Mouse (Mus musculus): ENCODE measurements at regions not wholly inside any gene's neighbourhood (a gene's known extent, or its start where the extent isn't known, plus 50 kb on each side); places are given as distances from the start of the nearest gene placed in this dataset.

DNA sequence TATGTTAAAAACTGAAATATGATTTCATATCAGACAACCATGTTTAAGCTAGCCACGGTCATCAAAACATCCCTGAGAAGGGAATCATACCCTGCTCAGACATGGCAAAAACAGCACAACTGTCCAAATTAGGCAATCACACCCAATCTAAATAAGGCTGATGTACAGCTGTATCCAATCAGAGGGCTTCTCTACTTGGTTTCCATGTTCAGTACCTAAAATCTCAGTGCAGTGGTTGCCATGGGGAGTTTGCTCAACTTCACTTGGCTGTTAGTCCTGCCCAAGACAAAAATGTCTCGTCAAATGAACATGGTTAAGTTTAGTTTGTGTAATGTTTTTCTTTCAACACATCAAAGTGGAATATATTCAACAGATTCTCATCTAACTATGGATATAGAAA is 987.0 kb downstream of the Cdh9 start:
- CTCF ChIA-PET = no interaction called here
- POLR2A ChIA-PET = no interaction called here

DNA sequence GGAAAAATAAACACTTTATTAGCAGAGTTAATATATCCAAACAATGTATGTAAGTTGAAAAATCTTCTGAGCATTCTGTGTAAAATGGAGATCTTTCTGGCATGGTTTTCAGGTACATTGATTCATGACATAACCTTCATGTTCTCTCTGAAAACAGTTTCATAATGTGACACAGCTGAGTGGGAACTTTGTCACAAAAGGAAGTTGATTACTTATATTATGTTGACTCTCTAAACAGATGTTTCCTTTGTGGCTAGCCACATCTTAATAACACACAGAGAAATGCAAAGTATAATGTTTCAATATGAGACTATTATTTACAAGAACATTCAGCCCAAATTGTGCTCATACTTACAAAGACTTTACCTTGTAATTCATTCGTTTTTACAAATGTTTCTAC is 1002.1 kb downstream of the Cdh9 start:
- POLR2A ChIA-PET = no interaction called here

DNA sequence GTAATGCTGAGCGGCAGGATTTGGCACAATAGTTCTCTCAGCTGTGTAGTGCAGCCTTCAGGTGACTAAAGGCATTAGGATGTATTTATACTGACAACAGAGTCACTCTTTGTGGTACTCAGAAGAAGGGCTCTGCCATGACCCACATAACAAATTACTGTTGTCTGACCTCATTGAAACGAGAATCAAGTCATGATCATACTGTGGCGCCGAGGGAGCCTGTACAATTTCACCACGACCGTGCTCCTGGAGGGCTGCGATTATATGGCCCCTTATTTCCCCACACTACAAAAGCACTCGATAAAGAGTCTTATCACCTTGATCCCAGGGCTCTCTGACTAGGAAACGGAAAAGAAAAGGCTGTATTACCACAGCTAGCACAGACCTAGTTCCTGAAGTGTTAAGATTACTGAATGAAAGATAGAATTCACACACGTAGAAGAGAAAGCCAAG is 1041.7 kb downstream of the Cdh9 start:
- CTCF ChIA-PET = no interaction called here
- POLR2A ChIA-PET = no interaction called here

More for the DNA sequence above, 1002.1 kb downstream of the Cdh9 start:
- CTCF ChIA-PET = no interaction called here

DNA sequence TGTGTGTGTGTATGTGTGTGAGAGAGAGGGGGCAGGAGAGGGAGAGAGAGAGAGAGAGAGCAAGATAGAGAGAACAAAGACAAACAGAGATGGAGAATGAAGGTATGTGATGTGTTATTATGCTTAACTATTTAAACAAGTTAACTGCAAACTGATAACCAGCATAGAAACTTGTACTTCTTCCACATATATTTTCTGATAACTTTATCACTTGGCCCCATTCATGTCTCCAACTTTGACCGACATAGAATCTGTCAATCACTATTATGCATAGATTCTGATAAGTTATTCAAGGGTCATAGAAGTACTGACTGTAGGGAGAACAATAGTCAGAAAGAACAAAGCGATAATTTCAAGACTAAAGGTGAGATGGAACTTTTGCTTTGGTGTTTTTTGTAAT is 1039.0 kb upstream of the Cdh10 start:
- ChIA-PET CTCF (no interaction called here), POLR2A (no interaction called here)

DNA sequence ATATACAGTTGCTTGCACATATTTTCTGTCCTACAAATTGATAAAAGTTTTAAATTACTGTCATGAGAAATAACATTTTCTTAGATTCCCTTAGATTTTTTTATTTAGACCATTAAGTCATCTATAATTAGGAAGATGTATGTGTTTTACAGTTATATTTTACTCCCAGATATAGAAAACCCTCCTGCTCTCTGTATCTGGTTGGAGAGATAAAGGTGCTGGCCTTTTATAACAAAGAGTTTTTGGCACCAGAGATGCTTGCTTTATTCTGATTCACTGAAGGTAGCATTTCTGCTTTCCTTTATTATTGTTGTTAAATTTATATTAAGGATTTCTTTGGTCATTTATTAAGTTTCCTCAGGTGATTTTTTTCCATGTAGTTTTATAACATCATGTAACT is 1035.4 kb upstream of the Cdh10 start:
- ChIA-PET POLR2A (no interaction called here), CTCF (no interaction called here)

DNA sequence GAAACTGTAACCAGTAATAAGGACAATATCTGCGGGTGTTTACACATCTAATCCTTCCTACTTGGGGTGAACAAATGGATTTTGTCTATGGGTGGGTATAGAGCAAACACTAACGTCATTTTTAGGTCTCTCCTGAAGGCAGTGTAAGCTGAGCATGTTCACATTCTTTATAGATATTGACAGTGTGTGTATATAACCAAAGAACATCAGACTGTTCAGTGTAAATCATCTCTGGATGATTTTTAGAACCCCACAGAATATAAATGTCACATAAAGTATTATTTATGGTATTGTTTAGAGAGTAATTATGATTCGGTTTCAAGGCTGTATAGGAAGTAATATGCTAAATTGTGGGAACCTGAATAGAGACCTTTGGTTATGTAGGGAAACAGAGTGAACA is 1021.2 kb upstream of the Cdh10 start:
- ChIA-PET POLR2A (no interaction called here), CTCF (no interaction called here)

DNA sequence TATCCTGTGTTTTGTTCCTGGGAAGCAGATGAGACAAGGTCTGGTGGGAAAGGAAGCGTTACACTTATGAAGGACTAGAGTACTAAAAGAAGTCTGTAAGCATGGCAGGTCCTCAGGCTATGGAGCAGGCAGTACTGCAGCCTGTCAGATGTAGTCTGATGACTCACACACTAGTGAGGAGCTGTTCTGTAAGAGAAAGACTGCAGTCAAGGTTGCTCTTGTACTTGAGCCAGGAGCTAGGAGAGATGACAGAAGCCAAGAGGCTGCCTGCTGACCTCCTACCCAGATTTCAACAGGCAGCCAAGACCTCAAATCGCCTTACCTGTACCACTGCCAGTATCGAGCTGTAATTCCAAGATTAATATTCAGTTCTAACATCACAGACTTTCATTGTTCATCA is 1017.3 kb upstream of the Cdh10 start:
- ChIA-PET POLR2A (no interaction called here), CTCF (no interaction called here)

DNA sequence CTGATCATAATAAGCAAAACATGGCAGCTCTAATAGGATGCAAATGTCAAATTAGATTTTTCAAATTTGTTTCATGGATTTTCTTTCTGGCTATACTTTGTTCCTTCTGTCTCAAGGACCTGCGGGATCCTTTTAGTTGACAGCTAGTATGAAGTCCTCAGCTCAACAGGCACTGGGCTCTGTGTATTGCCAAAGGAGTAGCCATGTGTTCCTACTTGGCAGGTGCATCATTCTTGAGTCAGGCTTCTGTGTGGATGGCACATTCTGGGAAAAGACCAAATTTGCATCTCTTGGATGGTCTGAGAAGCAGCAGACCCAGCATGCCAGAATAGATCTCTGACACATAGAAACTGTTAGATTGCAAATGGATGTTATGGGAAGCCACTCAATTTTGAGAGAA is 1015.6 kb upstream of the Cdh10 start:
- ChIA-PET CTCF (no interaction called here), POLR2A (no interaction called here)

DNA sequence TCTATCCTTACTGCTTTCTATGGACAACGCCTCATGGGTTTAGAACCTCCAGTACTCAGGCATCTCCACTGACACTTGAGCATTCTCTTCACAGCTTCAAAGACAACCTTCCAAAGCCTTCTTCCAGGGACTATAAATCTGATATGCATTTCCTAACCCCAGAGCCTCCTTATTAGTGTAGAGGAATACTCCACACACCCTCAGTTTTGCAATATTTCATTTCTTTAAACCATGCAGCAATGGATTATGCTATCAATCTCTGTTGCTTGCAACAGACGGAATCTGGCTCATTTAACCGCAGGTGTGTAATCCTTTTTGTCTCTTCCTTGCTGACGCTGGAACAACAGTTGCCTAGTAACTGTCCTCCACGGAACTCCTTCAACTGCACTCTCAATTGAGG is 988.4 kb upstream of the Cdh10 start:
- CTCF ChIA-PET = no interaction called here

DNA sequence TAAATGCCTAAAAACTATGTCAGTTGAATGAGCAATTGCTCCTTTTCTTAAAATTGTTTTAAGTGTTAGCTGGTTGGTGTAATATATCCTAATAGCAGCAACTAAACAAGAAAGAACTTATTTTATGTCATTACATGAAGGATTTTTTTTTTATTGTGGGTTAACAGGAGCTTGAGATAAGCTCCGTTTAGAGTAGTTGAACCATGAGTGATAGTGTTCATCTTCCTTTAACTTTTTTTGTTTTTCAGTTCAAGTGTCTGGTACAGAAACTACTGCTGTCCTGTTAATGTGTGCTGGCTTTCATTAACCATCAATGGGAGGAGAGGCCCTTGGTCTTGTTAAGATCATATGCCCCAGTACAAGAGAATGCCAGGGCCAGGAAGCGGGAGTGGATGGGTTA is 986.8 kb upstream of the Cdh10 start:
- ChIA-PET CTCF (no interaction called here), POLR2A (interaction anchor here in 1 of 4 experiments (0.7 kb wide), 1 partner anchor 202 kb away, joined by 5 read pairs; no protein-coding TSS in a partner anchor)

More for the DNA sequence above, 988.4 kb upstream of the Cdh10 start:
- POLR2A ChIA-PET = interaction anchor here in 1 of 4 experiments (0.6 kb wide), 1 partner anchor 53 kb away, joined by 3 read pairs; no protein-coding TSS in a partner anchor

DNA sequence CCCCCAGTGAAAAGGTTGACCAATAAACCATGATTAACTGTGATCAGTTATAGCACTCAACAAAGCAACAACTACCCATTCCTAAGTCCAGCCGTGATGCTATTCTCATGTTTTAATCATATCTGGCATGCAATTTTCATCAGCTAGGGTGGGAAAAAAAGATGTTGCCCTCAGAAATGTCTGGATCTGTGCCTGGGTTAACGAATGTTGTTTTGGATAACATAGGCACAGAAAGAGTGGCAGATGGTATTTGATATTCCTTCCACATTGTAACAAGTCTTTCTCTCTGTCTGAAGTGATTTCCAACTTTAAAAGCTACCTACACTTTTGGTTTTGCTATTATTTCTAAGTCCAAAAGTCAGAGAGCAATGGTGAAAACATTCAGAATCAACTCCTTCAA is 938.6 kb upstream of the Cdh10 start:
- CTCF ChIA-PET = no interaction called here
- POLR2A ChIA-PET = no interaction called here

DNA sequence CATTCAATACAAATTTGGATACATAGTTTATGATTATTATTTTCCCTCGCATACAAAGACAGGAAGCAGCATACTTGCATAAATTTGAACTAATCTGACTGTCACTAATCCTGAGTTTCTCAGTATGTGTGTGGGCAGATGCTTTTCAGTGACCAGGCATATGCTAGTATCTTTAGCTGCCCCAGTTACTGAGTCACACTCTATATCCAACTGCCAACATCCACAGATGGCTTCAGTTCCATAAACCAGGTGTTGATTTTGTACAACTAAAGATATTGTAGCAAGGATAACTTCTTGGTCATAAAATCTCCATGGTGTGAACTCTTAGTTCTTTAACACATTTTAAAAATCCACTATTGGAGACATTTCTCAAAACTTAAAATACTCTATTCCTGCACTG is 929.4 kb upstream of the Cdh10 start:
- POLR2A ChIA-PET = no interaction called here
- CTCF ChIA-PET = no interaction called here

DNA sequence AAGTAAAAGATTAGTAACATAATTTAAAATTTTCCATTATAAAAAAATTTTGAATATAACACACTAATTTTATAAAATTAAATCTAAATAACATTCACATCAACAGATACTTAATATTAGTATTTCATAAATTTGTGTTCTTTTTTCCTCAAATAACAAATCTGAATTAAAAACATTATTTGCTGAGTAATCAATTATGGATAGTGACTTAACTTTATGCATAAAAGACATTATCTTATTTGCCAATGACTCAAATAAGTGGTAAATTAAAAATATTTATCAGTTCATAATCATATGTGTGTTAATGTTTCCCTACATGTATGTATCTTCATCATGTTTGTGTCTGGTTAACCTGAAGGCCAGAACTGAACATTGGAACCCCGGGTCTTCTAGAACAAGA is 918.7 kb upstream of the Cdh10 start:
- POLR2A ChIA-PET = no interaction called here
- CTCF ChIA-PET = no interaction called here

DNA sequence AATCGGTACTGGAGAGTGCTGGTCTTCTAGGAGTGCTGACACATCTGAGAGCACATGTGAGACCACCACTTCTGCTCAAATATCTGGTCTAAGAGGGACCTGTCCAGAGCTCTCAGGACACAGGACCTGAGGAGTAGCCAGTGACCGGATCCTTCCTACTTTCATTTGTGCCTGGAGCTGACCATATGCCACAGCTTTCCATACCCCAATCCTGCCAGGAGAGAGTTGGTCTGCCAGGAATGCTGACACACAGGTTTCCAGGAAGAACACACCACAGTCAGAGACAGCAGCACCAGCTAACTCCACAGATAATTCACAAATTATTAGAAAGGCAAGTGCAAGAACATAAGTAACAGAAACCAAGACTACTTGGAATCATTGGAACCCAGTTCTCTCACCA is 906.5 kb upstream of the Cdh10 start:
- POLR2A ChIA-PET = no interaction called here
- CTCF ChIA-PET = interaction anchor here in 1 of 4 experiments (0.5 kb wide), 1 partner anchor 381 kb away, joined by 9 read pairs; no protein-coding TSS in a partner anchor

DNA sequence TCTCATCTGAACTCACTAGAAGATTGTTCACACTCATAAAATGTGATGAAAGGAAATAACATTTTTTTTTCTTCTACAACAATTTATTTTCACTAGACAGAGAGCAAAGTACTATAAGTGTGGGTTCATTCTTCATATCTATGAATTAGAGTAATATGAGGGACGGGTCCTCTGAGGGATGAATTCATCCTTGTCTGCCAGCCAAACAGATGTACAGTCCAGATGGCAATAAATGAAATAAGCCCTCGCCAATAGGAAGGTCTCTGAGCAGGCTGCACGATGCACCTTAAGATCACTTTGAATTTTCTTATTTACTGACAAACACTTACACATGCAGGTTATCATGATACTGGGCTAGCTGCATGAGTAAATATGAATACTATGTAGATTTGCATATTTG is 886.2 kb upstream of the Cdh10 start:
- ChIA-PET CTCF (no interaction called here), POLR2A (no interaction called here)

DNA sequence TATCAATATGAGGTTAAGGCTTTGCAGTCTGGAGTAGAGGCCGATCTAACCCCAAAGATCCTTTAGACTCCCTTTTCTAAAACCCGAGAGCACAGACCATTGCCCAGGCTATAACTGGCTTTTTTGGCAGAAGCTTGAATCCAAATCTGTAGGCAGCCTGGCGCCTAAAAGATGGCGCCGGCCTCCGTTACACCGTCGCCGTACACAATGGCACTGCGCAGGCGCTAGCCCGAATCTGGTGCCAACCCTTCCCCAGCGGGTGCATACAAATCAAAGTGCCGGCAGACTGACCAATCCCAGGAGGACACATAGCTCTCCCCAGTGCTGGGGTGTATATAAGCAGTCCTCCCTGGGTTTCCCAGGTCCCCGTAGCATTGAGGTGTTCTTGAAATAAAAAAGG is 884.9 kb upstream of the Cdh10 start:
- POLR2A ChIA-PET = no interaction called here

DNA sequence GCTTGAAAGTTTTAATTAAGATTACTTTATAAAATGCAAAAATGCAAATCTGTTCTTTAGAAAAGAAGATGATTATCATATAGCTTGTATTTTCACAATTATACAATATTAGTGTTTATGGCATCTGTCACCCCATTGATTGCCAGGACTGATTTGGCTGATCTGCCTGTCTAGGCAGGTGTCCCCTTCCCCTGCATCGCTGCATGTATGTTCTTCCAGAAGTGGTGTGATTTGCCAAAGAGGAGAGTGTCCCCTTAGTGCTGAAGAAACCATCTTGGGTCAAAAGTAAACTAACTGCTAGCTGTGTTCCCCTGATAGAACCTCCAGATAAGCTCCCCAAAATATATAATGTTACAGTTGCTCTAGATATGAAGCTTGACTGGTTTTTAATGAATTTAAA is 883.3 kb upstream of the Cdh10 start:
- POLR2A ChIA-PET = no interaction called here
- CTCF ChIA-PET = no interaction called here

More for the DNA sequence above, 884.9 kb upstream of the Cdh10 start:
- CTCF ChIA-PET = no interaction called here

DNA sequence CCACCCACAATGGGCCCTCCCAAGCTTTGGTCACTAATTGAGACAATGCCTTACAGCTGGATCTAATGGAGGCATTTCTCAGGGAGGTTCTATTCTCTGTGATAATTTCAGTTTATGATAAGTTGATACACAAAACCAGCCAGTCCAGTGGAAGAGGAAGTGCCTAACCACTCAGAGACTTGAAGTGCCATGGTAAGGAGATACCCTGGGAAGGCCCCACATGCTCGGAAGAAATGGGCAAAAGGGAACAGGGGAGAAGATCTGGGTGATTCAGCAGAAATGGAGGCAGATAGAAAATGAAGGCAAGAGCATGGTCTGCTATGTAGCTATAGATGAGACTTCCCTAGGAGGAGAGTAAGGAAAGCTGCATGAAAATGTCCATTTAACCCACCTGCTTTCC is 856.0 kb upstream of the Cdh10 start:
- CTCF ChIA-PET = no interaction called here

DNA sequence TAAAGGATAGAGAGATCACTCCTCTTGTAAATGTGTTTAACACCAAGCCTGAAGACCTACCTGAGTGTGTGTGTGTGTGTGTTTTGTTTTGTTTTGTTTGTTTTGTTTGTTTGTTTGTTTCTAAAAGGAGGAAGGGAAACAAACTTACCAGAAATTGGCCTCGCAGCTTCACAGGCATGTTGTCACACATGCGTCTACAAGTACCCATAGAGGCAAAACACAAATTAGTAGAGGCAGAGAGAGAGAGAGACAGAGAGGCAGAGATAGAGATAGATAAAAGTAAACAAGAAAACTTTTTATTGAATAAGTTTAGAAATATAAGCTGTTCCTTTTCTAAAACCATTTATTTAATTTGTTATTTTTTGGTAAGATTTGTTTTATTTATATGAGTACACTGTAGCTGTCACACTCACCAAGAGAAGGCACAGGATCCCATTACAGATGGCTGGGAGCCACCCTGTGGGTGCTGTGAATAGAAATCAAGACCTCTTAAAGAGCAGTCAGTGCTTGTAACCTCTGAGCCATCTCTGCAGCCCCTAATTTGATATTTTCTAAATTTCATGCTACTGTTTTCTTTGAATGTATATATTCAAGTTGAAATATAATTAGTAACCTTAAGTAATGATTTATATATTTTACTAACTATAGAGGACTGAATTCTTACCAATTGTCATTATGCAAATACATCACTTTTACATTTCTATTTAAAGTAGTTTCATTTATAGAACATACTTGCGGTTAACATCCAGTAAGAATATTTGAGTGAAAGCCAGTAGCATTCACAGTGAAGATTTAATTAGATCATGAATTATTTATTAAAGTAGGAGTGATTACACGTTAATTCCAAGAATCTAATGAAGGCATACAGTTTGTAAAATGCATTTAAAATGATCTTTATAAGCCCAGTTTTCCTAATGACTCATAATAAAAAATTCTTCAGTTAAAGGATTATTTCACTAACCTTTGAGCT is 855.2 kb upstream of the Cdh10 start:
- POLR2A ChIA-PET = no interaction called here
- CTCF ChIA-PET = no interaction called here

More for the DNA sequence above, 856.0 kb upstream of the Cdh10 start:
- POLR2A ChIA-PET = no interaction called here

DNA sequence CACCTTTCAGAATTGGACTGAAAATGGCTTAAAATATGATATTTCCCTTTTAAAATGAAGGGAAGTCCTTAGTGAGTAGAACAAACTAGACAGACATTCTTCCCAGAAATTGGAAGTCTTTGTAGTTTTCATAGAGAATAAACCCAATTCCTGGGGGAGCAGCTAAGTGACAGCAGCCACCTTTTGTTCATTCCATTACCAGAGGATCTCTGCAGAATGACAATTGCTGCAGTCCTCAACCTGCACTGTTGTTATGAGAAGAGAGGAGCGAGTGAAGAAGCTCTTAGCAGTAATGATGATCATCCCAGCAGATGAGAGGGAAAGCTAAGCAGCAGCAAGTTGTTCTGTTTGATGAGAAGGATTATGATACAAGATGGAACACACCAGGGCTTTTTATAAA is 831.0 kb upstream of the Cdh10 start:
- ChIA-PET POLR2A (no interaction called here), CTCF (no interaction called here)

DNA sequence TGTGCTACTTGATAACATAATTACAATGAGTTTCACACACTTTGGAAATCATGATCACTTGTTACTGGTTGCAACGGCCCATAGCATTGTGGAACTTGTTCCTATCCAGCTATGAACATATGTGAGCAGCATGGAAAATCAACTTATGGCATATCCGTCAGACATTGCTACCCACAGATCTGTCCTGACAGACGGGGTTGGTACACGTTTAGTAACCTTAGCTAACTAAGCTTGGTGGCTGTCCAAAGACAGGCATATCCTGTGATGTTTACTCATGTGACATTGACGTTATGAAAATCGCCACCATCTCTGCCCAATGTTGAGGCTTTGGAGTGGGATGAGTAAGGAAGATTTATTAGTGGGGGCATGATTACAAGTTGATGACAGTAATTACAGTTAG is 786.1 kb upstream of the Cdh10 start:
- POLR2A ChIA-PET = no interaction called here

More for the DNA sequence above, 786.1 kb upstream of the Cdh10 start:
- CTCF ChIA-PET = no interaction called here

Data from embryonic stem cell, embryonic (primary cell).